Mouse (Mus musculus) adrenal gland, postnatal 0 days (tissue): ENCODE data around the gene Magea4. TPM values are rescaled to one million over a fixed set of nuclear protein-coding genes. Genes with fewer than 3 reads are reported as not detected.
A peak's percentile ranks its signal among the peaks of the same experiment; 100 is the strongest.

ENCODE experiments used
- microRNA-seq: library from miRNA; unstranded; fragments of <30 nt; microRNA quantifications from one replicate; pipeline ENCODE4, GENCODE M21; 2016; ENCODE audit warnings: borderline replicate concordance; ENCODE audit not compliant: insufficient number of aligned reads
- polyA plus RNA-seq: library from polyadenylated mRNA; unstranded; fragments of >200 nt; fragmentation: Nextera tagmentation; extraction: Ambion mirVana; gene quantifications from 2 replicates; pipeline ENCODE4 v1.2.1, GENCODE M21; 2015

Magea4 gene
- not detected in 2 replicates for polyA plus RNA-seq

DNA sequence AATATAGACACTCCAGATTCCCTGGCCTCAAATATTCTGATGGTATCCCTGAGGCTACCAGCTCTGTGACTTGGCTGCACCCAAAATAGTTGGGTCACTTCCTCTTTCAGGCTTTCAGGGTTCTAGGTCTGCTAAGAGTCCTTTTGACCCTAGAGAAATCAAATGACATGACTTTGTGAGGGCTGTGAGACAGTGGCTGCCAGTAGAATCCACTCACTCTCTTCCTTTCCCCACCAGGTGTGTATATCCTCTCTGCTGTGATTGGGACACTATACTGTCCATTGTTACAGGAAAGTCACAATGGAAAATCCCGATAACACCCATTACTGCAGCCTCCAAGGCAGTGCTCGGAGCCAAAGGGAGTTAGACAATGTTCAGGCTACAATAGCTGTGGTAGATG is at the start of gene Magea4:
TSS of gene Magea4 (plus strand) at position 301 of the 400 bp plus-strand sequence.

Small RNA genes within 50 kb of the gene (microRNA-seq; reads per million reads assigned to microRNA genes)
- 458 reads per million, percentile 65 among the genes with 10 or more reads in this experiment for gene Mir224
- gene Mir452: 28.0 reads per million, percentile 28 among the genes with 10 or more reads in this experiment

Other genes starting within 250 kb of the Magea4 start
- gene Fate1, start 249.0 kb upstream of the Magea4 start, polyA plus RNA-seq: 0.33 and 0.69 TPM in 2 replicates
- 0.04 and 0.05 TPM in 2 replicates for gene Cnga2, start 230.2 kb upstream of the Magea4 start, polyA plus RNA-seq
- gene Gabre, start 52.8 kb downstream of the Magea4 start, polyA plus RNA-seq: 2.0 and 2.4 TPM in 2 replicates
- not detected in 2 replicates for gene Magea10, start 164.8 kb downstream of the Magea4 start, polyA plus RNA-seq